Comparison of ENCODE assay signal across 8 mouse cellular contexts in genomic region chr6:99439878-99440361, GRCm38 (mm10).
DNase-seq lines count a peak whose midpoint lies in the region; ATAC-seq and TF ChIP-seq lines count a peak whose summit lies in the region.

No protein-coding gene starts in this region.

- H3K4me1 ChIP-seq in forebrain, postnatal 0 days (ENCODE audit: insufficient read depth), result peaks cover 12% of the 10 kb centered on the region; the same call in 1 of the 2 replicates
- peaks cover 22% of the 10 kb centered on the region for H3K4me1 ChIP-seq in hindbrain, embryonic 15.5 days (replicated peaks)
- H3K4me1 ChIP-seq in lung, embryonic 14.5 days (ENCODE audit: insufficient read depth), result peaks cover 9% of the 10 kb centered on the region; the same call in 1 of the 2 replicates
- H3K4me1 ChIP-seq in neural tube, embryonic 15.5 days, result peaks cover 29% of the 10 kb centered on the region

- in situ Hi-C loops in Patski (cut with MboI; ENCODE audit: low pct_unique_long_range_greater_than_20kb), result no loop called here

- no peaks in the 10 kb centered on the region for H3K27me3 ChIP-seq in Patski
- no peaks in the 10 kb centered on the region for H3K27me3 ChIP-seq in forebrain, postnatal 0 days (ENCODE audit: insufficient read depth, low read length)
- H3K27me3 ChIP-seq in hindbrain, embryonic 15.5 days, result no peaks in the 10 kb centered on the region
- H3K27me3 ChIP-seq in lung, embryonic 14.5 days (ENCODE audit: insufficient read depth, low read length), result no peaks in the 10 kb centered on the region
- peaks cover 5% of the 10 kb centered on the region; the same call in 1 of the 2 replicates for H3K27me3 ChIP-seq in neural tube, embryonic 15.5 days (replicated peaks)

- DNase-seq in adrenal gland, adult (ENCODE audit: inconsistent age in 2 of 2, low spot score in 1 of 2), result peak; percentile 29 to 70
- DNase-seq in adrenal gland, postnatal 25 days, result no peak
- DNase-seq in Patski (ENCODE audit: low read depth, low spot score), result no peak
- DNase-seq in forebrain, postnatal 0 days, result no peak
- peak; percentile 42 for DNase-seq in lung, embryonic 14.5 days
- DNase-seq in cerebellum, adult 11 months, result no peak

- H3K27ac ChIP-seq in forebrain, postnatal 0 days (ENCODE audit: low read depth, low read length), result peak overlapping the region; percentile 43
- peak overlapping the region; percentile 33 for H3K27ac ChIP-seq in hindbrain, embryonic 15.5 days (replicated peaks)
- H3K27ac ChIP-seq in lung, embryonic 14.5 days (ENCODE audit: low read depth), result peak overlapping the region; percentile 61; the same call in 1 of the 2 replicates
- H3K27ac ChIP-seq in neural tube, embryonic 15.5 days (replicated peaks), result peak overlapping the region; percentile 51

- no peaks in the 10 kb centered on the region for H3K36me3 ChIP-seq in forebrain, postnatal 0 days (ENCODE audit: insufficient read depth)
- H3K36me3 ChIP-seq in hindbrain, embryonic 15.5 days, result no peaks in the 10 kb centered on the region
- H3K36me3 ChIP-seq in lung, embryonic 14.5 days (ENCODE audit: insufficient read depth), result no peaks in the 10 kb centered on the region
- H3K36me3 ChIP-seq in neural tube, embryonic 15.5 days, result no peaks in the 10 kb centered on the region

- no peaks in the 10 kb centered on the region for H3K9me3 ChIP-seq in forebrain, postnatal 0 days (ENCODE audit: low read length)
- H3K9me3 ChIP-seq in hindbrain, embryonic 15.5 days, result no peaks in the 10 kb centered on the region
- H3K9me3 ChIP-seq in lung, embryonic 14.5 days (ENCODE audit: low read depth, low read length), result no peaks in the 10 kb centered on the region
- no peaks in the 10 kb centered on the region for H3K9me3 ChIP-seq in neural tube, embryonic 15.5 days (replicated peaks)

- H3K9ac ChIP-seq in forebrain, postnatal 0 days, result no peak overlapping the region
- no peak overlapping the region for H3K9ac ChIP-seq in hindbrain, embryonic 15.5 days
- no peak overlapping the region for H3K9ac ChIP-seq in lung, embryonic 14.5 days
- H3K9ac ChIP-seq in neural tube, embryonic 15.5 days (replicated peaks), result 0 out of 2 replicates have a peak overlapping the region, but pooled peaks have one; percentile 26

- ATAC-seq in Patski, result peak; percentile 86
- ATAC-seq in forebrain, postnatal 0 days, result peak; percentile 84
- ATAC-seq in hindbrain, embryonic 15.5 days (ENCODE audit: low FRiP score, low read depth), result peak; percentile 81
- peak; percentile 41; the same call in 1 of the 2 replicates for ATAC-seq in lung, embryonic 14.5 days (ENCODE audit: insufficient read depth)
- peak; percentile 53 for ATAC-seq in neural tube, embryonic 15.5 days (ENCODE audit: low FRiP score)

- H3K4me3 ChIP-seq in forebrain, postnatal 0 days (ENCODE audit: low read depth, low read length), result no peak overlapping the region
- H3K4me3 ChIP-seq in hindbrain, embryonic 15.5 days, result no peak overlapping the region
- no peak overlapping the region for H3K4me3 ChIP-seq in lung, embryonic 14.5 days (ENCODE audit: low read depth, low read length)
- no peak overlapping the region for H3K4me3 ChIP-seq in neural tube, embryonic 15.5 days (replicated peaks)

- H3K4me2 ChIP-seq in forebrain, postnatal 0 days (ENCODE audit: low read depth), result peak overlapping the region; percentile 13; the same call in 1 of the 2 replicates
- H3K4me2 ChIP-seq in hindbrain, embryonic 15.5 days, result peak overlapping the region; percentile 14
- peak overlapping the region; percentile 12; the same call in 1 of the 2 replicates for H3K4me2 ChIP-seq in lung, embryonic 14.5 days
- H3K4me2 ChIP-seq in neural tube, embryonic 15.5 days, result peak overlapping the region; percentile 36

- CTCF ChIA-PET in Patski (lab: Charles Lee), result interaction anchor here (1.0 to 1.8 kb wide), 4 partner anchors 9 to 82 kb away, joined by 3 to 4 read pairs (median 4); no protein-coding TSS in a partner anchor

- POLR2A ChIA-PET in Patski (lab: Charles Lee), result interaction anchor here (1.4 to 1.6 kb wide), 3 partner anchors 25 to 82 kb away, joined by 4 to 7 read pairs (median 4); no protein-coding TSS in a partner anchor

- WGBS in forebrain, postnatal 0 days, result 5% methylated on average over 9 of the region's 9 CpGs
- 3% methylated on average over 9 of the region's 9 CpGs for WGBS in hindbrain, embryonic 15.5 days
- 18% methylated on average over 9 of the region's 9 CpGs for WGBS in lung, embryonic 14.5 days
- WGBS in neural tube, embryonic 15.5 days, result 4% methylated on average over 9 of the region's 9 CpGs

- TF ChIP-seq CTCF in Patski (IDR thresholded peaks at IDR 0.05), result no peak
- TF ChIP-seq CTCF in forebrain, postnatal 0 days (IDR thresholded peaks at IDR 0.05; ENCODE audit: low read depth), result no peak
- no peak for TF ChIP-seq CTCF in lung, embryonic 14.5 days (IDR thresholded peaks at IDR 0.05; ENCODE audit: low read depth)

Comparison
In these comparisons a context has a peak if more than half of its experiments do, and no peak if none do; other contexts are left out.
1. DNase-seq: peak in adrenal gland, adult (2 of 2) and lung, embryonic 14.5 days (single experiment); none in adrenal gland, postnatal 25 days (single experiment), Patski (single experiment), forebrain, postnatal 0 days (single experiment) and cerebellum, adult 11 months (single experiment).
2. Peak in every context shown above with its lines, with median percentiles within 50 percentile points of each other: ATAC-seq, H3K27ac ChIP-seq and H3K4me2 ChIP-seq.